Mouse (Mus musculus) left cerebral cortex, adult 18-20 months (tissue): ENCODE measurements around the gene D2hgdh. TPM values are rescaled to one million over a fixed set of nuclear protein-coding genes. Genes with fewer than 3 reads are reported as not detected.

Experiments
- total RNA-seq, 2 experiments: library from RNA; stranded (reverse); gene quantifications; 2 replicates each; pipeline ENCODE4 v1.2.3; 2021

D2hgdh gene
- total RNA-seq, 2 experiments from 2014 or later, result 11.7 to 13.4 TPM

Other genes starting within 250 kb of the D2hgdh start
- gene Stk25, start 166.2 kb upstream of the D2hgdh start, total RNA-seq, result 100 to 1,000 TPM; 382 to 398 TPM
- gene Bok, start 139.2 kb upstream of the D2hgdh start, total RNA-seq, result 10 to 100 TPM; 32.2 to 42.8 TPM
- 10 to 100 TPM; 79.0 to 85.3 TPM for gene Atg4b, start 73.4 kb upstream of the D2hgdh start, total RNA-seq
- 10 to 100 TPM; 43.5 to 44.2 TPM for gene Thap4, start 70.0 kb upstream of the D2hgdh start, total RNA-seq
- 10 to 100 TPM; 51.1 to 51.7 TPM for gene Dtymk, start 23.0 kb upstream of the D2hgdh start, total RNA-seq
- gene Ing5, start 20.9 kb upstream of the D2hgdh start, total RNA-seq, result 10 to 100 TPM; 16.0 TPM
- gene Gal3st2, start 36.4 kb downstream of the D2hgdh start, total RNA-seq, result under 1 TPM in 1 of 2 experiments, not detected in 1; 0.12 TPM
- gene Gal3st2b, start 93.4 kb downstream of the D2hgdh start, total RNA-seq, result not detected
- gene Gal3st2c, start 165.6 kb downstream of the D2hgdh start, total RNA-seq, result under 1 TPM; 0.02 to 0.07 TPM
- 1 to 10 TPM; 4.4 to 4.8 TPM for gene Neu4, start 195.5 kb downstream of the D2hgdh start, total RNA-seq
- gene Pdcd1, start 227.6 kb downstream of the D2hgdh start, total RNA-seq, result under 1 TPM in 1 of 2 experiments, not detected in 1; 0.16 TPM